Mouse (Mus musculus) embryonic fibroblast, embryonic 13.5 days (primary cell): ENCODE measurements around the gene Tmem145. TPM values are rescaled to one million over a fixed set of nuclear protein-coding genes. Genes with fewer than 3 reads are reported as not detected.
A peak's percentile ranks its signal among the peaks of the same experiment; 100 is the strongest.

Source experiments
- H3K27ac ChIP-seq: 2 replicates; pipeline ENCODE4 v1.5.1; 2012; ENCODE audit warnings: low read length, control low read depth, inconsistent platforms; ENCODE audit not compliant: insufficient read depth
- H3K4me1 ChIP-seq: 2 replicates; pipeline ENCODE4 v1.6.1; 2011; ENCODE audit warnings: low read length; ENCODE audit not compliant: control insufficient read depth, insufficient read depth
- H3K4me3 ChIP-seq: 2 replicates; pipeline ENCODE4 v1.5.1; 2011; ENCODE audit warnings: mild to moderate bottlenecking, control low read depth, low read length; ENCODE audit not compliant: insufficient read depth
- CTCF ChIP-seq: IDR thresholded peaks from 2 replicates; pipeline ENCODE4 v1.5.1; 2011; ENCODE audit warnings: mild to moderate bottlenecking, control low read depth, low read length, moderate library complexity, borderline replicate concordance; ENCODE audit not compliant: insufficient read depth
- POLR2A ChIP-seq: IDR thresholded peaks from 2 replicates; pipeline ENCODE4 v1.6.1; 2011; ENCODE audit warnings: low read depth, mild to moderate bottlenecking, control low read depth, low read length, moderate library complexity
- polyA plus RNA-seq: library from polyadenylated mRNA; stranded (reverse); fragments of >200 nt; gene quantifications from 2 replicates; pipeline ENCODE4 v1.2.4, GENCODE M21; 2011; ENCODE audit warnings: low read depth; ENCODE audit not compliant: missing spikeins, insufficient read length

The Tmem145 gene
- polyA plus RNA-seq, 1 experiment, result not detected

GRCm38 (mm10) chr7:25306614-25306996 is 699 bp downstream of the Tmem145 start:
- TF ChIP-seq CTCF, result no peak
- no peak for TF ChIP-seq POLR2A
- Histone ChIP-seq H3K4me3 (no peak overlapping the region), H3K27ac (no peak overlapping the region), H3K4me1 (no peaks in the 10 kb centered on the region; the same call in 1 of the 2 replicates)

GRCm38 (mm10) chr7:25308702-25309318 is 2.9 kb downstream of the Tmem145 start:
- no peak for TF ChIP-seq CTCF
- TF ChIP-seq POLR2A, result no peak
- Histone ChIP-seq H3K4me1 (no peaks in the 10 kb centered on the region; the same call in 1 of the 2 replicates), H3K4me3 (no peak overlapping the region), H3K27ac (no peak overlapping the region)

DNA sequence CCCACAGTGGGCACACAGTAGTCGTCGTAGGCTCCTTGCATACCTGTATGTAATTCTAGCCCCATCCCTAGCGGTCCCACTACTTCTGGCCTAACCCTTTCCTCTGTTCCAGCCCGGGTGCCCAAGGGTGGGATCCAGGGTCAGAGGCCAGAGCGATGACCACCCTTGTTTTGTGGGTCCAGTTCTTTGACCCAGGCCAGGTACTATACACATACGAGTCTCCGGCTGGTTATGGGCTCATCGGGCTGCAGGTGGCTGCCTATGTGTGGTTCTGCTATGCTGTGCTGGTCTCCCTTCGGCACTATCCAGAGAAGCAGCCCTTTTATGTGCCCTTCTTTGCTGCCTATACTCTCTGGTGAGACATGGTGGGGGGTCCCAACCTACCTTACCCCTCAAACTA is 3.5 kb downstream of the Tmem145 start:
- no peak overlapping the region for H3K27ac ChIP-seq
- TF ChIP-seq POLR2A, result no peak
- no peak for TF ChIP-seq CTCF
- no peaks in the 10 kb centered on the region; the same call in 1 of the 2 replicates for H3K4me1 ChIP-seq
- H3K4me3 ChIP-seq, result no peak overlapping the region

GRCm38 (mm10) chr7:25311193-25311592 is 5.3 kb downstream of the Tmem145 start:
- Histone ChIP-seq H3K4me3 (no peak overlapping the region), H3K27ac (no peak overlapping the region), H3K4me1 (no peaks in the 10 kb centered on the region)
- no peak for TF ChIP-seq POLR2A
- TF ChIP-seq CTCF, result no peak

DNA sequence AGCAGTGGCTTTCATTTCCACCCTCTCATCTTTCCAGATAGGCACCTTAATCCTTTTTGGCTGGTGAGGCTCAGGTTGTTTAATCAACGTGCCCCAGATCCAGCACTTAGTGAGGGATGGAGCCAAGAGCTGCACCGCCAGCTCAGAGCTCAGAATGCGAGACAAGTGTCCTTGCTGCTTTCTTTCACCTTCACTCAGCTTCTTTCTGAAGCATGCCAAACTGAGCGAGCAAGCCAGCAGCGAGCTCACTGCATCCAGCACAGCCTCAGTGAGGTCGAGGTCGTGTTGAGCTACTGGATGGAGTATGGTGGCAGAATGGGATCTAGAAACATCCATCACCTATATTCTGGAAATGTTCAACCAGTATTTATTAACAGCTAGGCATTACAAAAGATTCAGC is 7.4 kb downstream of the Tmem145 start:
- Histone ChIP-seq H3K27ac (no peak overlapping the region), H3K4me3 (no peak overlapping the region), H3K4me1 (no peaks in the 10 kb centered on the region)
- TF ChIP-seq POLR2A (no peak), CTCF (no peak)

DNA sequence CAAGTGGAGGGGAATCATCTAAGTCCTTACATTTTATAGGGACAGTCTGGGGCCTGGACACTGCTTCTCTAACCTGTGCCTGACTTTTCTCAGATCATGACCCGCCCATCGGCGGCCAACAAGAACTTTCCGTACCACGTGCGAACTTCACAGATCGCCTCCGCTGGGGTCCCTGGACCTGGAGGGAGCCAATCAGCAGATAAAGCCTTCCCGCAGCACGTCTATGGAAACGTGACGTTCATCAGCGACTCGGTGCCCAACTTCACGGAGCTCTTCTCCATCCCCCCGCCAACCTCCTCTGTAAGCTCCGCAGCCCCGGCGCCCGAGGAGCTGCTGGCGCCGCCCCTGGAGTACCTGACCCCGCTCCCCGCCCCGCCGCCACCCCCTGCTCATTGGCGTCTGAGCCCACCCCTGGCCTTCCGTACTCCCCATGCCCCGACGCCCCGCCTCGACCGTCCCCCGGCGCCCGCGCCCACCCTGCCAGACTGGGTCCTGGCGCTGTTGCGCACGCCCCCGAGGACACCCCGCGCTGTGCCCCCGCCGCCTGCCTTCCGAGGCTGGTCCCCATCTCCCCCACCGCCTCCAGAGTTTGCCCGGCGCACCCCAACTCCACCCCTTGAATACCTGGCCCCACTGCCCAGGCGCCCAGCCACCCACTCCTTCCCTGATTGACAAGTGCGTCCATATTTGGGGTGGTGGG is 8.8 kb downstream of the Tmem145 start:
- Histone ChIP-seq H3K4me1 (no peaks in the 10 kb centered on the region), H3K4me3 (peak overlapping the region; percentile 25; the same call in 1 of the 2 replicates), H3K27ac (no peak overlapping the region)
- TF ChIP-seq POLR2A (no peak), CTCF (no peak)

DNA sequence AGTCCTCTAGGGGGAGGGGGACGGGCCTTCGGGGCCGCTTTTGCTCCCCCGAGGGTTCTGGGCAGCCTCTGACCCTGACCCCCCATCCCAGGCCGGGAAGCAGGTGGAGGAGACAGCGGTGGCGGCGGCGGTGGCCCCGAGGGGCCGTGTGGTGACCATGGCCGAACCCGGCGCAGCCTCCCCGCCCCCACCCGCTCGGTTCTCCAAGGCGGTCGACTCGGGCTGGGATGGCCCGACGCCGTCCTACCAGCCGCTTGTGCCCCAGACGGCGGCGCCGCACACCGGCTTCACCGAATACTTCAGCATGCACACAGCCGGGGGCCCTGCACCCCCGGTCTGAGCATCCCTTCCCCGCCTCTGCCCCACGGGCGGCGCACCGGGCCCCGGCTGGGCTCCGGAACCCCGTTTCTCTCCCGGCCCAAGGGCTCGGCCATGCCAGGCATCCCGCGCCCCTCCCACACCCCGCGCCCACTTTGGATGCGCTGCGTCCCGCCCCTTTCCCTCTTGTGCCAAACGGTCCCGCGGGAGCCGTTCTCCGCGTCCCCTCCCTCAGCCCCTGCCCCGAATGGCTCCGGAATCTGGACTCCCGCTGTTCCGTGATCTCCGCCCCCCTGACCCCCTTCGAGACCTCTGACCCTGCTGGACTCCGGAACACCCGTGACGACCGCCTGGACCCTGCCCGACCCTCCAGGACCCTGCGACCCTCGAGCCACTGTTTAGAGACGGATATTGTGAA is 9.6 kb downstream of the Tmem145 start:
- H3K27ac ChIP-seq, result no peak overlapping the region

DNA sequence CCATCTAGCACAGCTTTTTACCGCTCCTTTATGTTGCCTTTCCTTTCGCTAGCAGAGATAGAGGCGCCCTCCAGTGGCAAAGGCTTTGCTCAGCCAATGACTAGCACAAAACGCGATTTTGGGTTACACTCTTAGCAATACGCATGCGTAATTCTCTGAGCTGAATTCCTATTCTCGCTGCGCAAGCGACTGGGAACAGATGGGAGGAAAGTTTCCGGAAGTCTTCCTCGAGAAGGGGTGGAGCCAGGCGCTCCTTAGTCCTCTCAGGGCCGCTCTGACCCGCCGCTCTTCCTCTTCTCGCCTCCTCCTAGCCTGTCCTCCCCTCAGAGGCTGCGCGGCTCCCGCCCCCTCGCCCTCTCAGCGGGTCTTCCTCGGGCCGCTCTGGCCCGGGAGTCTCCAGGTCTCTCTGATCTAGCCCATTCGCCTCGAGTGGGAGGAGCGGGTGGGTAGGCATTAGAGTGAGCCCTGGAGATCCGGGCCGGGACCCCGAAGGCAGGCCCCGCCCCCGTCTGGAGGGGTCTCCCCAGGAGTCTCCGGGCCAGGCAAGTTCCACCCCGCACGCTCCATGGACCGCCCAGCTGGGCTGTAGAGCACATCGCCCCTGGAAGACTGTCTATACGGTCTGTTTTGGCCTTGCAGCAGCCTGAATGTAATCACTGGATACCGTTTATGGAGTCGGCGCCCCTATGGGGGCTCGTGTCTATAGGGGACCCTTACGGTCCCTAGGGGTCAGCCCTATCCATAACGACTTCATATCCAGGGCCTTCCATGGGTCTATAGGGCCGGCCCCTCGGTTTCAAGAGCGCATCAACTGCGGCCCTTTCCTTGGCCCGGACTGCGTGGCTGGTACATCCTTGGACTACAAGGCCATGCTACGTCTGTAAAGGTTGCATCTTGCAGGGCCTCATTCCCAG is 10.9 kb downstream of the Tmem145 start, which contains the start of gene Megf8:
TSS of gene Megf8 (plus strand) at position 633 of the 914 bp plus-strand sequence.
- Histone ChIP-seq H3K4me3 (peak within 1 kb of the TSS; percentile 72), H3K27ac (peak within 1 kb of the TSS; percentile 39), H3K4me1 (no peaks in the 10 kb centered on the region; the same call in 1 of the 2 replicates)
- peak; percentile 70; the same call in 1 of the 2 replicates for TF ChIP-seq CTCF
- peak; percentile 66 for TF ChIP-seq POLR2A

More for the DNA sequence above, 9.6 kb downstream of the Tmem145 start:
- H3K4me1 ChIP-seq, result no peaks in the 10 kb centered on the region
- TF ChIP-seq POLR2A (no peak), CTCF (no peak)
- H3K4me3 ChIP-seq, result peak overlapping the region; percentile 25

- no peaks in the 10 kb centered on the region; the same call in 1 of the 2 replicates for H3K4me1 ChIP-seq
- H3K27ac ChIP-seq, result peak overlapping the region; percentile 39
- no peak for TF ChIP-seq CTCF
- no peak; the same call in 1 of the 2 replicates for TF ChIP-seq POLR2A
- H3K4me3 ChIP-seq, result peak overlapping the region; percentile 72
Measured at GRCm38 (mm10) chr7:25317446-25317999, 11.6 kb downstream of the Tmem145 start.
